Mouse (Mus musculus) intestine, embryonic 14.5 days (tissue): ENCODE data around the gene 1700069L16Rik. TPM values are rescaled to one million over a fixed set of nuclear protein-coding genes. Genes with fewer than 3 reads are reported as not detected.

ENCODE experiments used
- ATAC-seq: fragments of 200-750 bp; cut with Nextera tagmentation; replicated peaks from 2 replicates; pipeline ENCODE4 v1.8.0; 2017; ENCODE audit warnings: low read depth, moderate number of reproducible peaks, moderate TSS enrichment, moderate library complexity; ENCODE audit not compliant: low FRiP score, low TSS enrichment
- DNase-seq: peaks from one replicate; pipeline ENCODE4 v3.0.0-alpha.2; 2018; ENCODE audit warnings: low spot score
- H3K27ac ChIP-seq: fragments of 300-500 bp; sonication (generic); 2 replicates; pipeline ENCODE4 v1.5.1; 2014; ENCODE audit warnings: low read depth, mild to moderate bottlenecking, control low read depth
- H3K27me3 ChIP-seq: fragments of 300-500 bp; sonication (generic); replicated peaks from 2 replicates; pipeline ENCODE4 v1.6.1; 2014; ENCODE audit warnings: low read length, control low read depth; ENCODE audit not compliant: control insufficient read depth, insufficient read depth
- H3K36me3 ChIP-seq: fragments of 300-500 bp; sonication (generic); 2 replicates; pipeline ENCODE4 v1.6.1; 2014; ENCODE audit warnings: low read length, control low read depth; ENCODE audit not compliant: control insufficient read depth, insufficient read depth
- H3K4me1 ChIP-seq: fragments of 300-500 bp; sonication (generic); replicated peaks from 2 replicates; pipeline ENCODE4 v1.6.1; 2014; ENCODE audit warnings: low read length, control low read depth, mixed read lengths; ENCODE audit not compliant: control insufficient read depth, insufficient read depth
- H3K4me2 ChIP-seq: fragments of 300-500 bp; sonication (generic); 2 replicates; pipeline ENCODE4 v1.6.1; 2014; ENCODE audit warnings: low read length
- H3K4me3 ChIP-seq: fragments of 300-500 bp; sonication (generic); 2 replicates; pipeline ENCODE4 v1.5.1; 2014; ENCODE audit warnings: low read depth, low read length, control low read depth, mixed read lengths
- H3K9ac ChIP-seq: fragments of 300-500 bp; sonication (generic); 2 replicates; pipeline ENCODE4 v1.6.1; 2014; ENCODE audit warnings: mild to moderate bottlenecking, low read length
- H3K9me3 ChIP-seq: fragments of 300-500 bp; sonication (generic); 2 replicates; pipeline ENCODE4 v1.6.1; 2016; ENCODE audit warnings: low read length, control low read depth; ENCODE audit not compliant: control insufficient read depth
- WGBS: fragments of 180-500 bp; shearing (Covaris S2); extraction: QIAGEN DNeasy Blood & Tissue Kit; methylation state at CpG from one replicate; pipeline ENCODE4 v1.1.7; 2014; 5-methylcytosine and 5-hydroxymethylcytosine counted together
- polyA plus RNA-seq: library from polyadenylated mRNA; unstranded; fragments of >200 nt; fragmentation: Nextera tagmentation; extraction: Ambion mirVana; gene quantifications from 2 replicates; pipeline ENCODE4 v1.2.1, GENCODE M21; 2014

Gene 1700069L16Rik
- polyA plus RNA-seq, 1 experiment from 2014 or later: not detected

DNA sequence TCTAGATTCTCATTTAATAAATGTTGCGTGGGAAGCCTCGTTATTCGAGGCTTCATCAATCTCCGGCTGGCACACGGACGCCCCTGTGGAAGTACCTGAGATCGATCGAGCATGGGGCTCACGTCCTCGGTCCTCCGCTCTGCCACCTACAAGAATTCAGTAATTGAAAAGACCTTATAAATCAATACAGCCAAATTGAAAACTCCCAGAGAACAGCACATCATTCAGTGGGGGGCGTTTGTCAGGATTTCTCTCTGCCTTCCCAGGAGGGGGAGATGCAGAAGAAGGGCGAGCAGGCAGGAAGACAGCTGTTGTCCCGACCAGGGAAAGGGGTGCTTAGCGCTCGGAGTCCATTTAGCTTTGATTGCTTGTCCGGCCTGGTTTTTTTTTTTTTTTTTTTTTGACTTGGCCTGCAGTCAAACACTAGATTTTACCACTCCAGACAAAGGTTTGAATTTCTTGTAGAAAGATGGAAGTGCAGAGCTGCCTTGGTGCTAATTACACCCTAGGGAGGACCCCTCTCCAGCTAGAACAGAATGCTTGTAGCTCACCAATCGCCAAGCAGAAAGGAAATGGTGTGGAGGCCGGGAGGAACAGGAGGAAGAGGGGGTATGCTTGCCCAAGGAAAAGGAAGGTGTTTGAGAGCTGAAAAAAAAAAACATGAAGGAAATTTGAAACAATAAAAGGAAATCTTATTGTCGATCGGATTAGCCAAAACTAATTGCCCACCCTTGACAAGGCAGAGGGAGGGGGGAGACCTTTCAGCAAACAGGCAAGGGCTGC, 20.6 kb downstream of the 1700069L16Rik start:
- ATAC-seq (no peak), DNase-seq (no peak)
- 65% methylated on average over 21 of the region's 21 CpGs for WGBS
- Histone ChIP-seq H3K36me3 (no peaks in the 10 kb centered on the region), H3K9me3 (no peaks in the 10 kb centered on the region), H3K27me3 (no peaks in the 10 kb centered on the region), H3K4me2 (no peak overlapping the region), H3K4me1 (no peaks in the 10 kb centered on the region), H3K27ac (no peak overlapping the region), H3K9ac (no peak overlapping the region), H3K4me3 (no peak overlapping the region)

DNA sequence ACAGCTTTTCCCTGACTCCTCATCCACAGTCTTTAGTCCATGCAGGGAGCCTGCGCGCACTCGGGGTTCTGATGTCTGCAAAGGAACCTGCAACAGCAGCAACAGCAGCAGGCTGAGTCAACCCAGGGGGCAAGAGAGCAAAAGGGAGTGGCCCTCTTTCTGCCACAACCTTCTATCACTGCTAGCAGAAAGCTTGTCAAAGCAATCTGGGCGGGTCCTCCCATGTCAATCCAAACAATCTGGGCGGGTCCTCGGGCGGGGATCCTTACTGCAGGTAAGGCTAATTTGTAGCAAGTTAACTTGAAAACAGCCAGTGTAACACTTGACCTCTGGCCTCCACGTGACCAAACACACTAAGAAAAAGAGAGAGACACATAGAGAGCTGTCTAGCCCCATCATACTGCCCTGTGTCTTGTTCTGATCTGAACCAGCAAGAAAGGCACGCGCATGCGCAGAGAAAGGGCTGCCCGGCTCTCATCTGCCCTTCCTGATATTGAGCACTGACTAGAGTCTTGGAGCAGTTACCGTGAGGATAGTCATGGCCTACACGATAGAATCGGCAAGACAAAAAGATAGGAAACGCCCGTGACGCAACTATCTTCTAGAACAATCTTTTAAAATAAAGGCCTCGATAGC, 24.1 kb downstream of the 1700069L16Rik start:
- H3K9ac ChIP-seq: no peak overlapping the region
- no peak for ATAC-seq
- 74% methylated on average over 19 of the region's 19 CpGs for WGBS
- H3K4me3 ChIP-seq: no peak overlapping the region
- H3K4me1 ChIP-seq: 0 out of 2 replicates have a peak, but pooled peaks cover under 1% of the 10 kb centered on the region
- H3K36me3 ChIP-seq: no peaks in the 10 kb centered on the region
- no peak overlapping the region for H3K4me2 ChIP-seq
- DNase-seq: no peak
- no peak overlapping the region for H3K27ac ChIP-seq
- no peaks in the 10 kb centered on the region for H3K9me3 ChIP-seq
- no peaks in the 10 kb centered on the region for H3K27me3 ChIP-seq

DNA sequence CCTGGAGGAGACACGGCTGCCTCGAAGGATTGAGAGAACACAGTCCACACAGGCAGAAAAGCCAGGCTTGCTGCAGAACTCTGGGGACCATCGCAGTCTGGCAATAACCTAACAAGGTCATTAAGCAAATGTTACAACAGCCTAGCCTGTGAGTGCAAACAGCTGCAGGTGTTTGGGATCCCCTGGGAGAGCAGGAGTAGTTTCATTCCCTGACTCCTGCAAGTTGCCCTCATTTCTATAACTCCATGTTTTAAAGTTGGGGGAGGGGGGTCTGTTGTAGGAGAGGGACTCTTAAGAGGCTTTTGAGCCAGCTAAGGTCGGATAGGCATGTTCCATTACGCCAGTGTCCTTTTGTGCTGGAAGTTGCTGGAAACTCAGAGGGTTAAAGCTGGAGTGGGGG, 30.2 kb downstream of the 1700069L16Rik start:
- no peak for ATAC-seq
- 10% methylated on average over 5 of the region's 5 CpGs for WGBS

DNA sequence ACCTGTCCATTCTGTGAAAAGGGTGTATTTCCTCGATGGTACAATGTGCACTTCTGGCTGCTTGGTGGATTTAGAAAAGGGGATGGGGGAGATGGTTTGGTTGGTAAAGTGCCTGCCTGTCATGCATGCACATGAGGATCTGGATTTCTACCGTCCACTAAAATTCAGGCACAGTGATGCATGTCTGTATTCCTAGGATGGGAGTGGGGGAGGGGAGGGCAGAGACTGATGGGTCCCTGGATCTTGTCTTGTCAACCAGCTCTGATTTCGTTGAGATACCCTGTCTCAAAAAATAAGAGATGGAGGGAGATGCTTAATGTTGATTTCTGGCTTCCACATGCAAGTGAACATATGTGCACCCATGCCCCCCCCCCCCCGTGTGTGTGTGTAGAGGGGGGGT, 30.6 kb downstream of the 1700069L16Rik start:
- no peak for ATAC-seq
- WGBS: 31% methylated on average over 4 of the region's 4 CpGs

More for the DNA sequence above, 30.2 kb downstream of the 1700069L16Rik start:
- no peak for DNase-seq
- Histone ChIP-seq H3K4me2 (no peak overlapping the region), H3K9ac (no peak overlapping the region), H3K27me3 (no peaks in the 10 kb centered on the region), H3K36me3 (no peaks in the 10 kb centered on the region), H3K27ac (peak overlapping the region; percentile 7; the same call in 1 of the 2 replicates), H3K9me3 (no peaks in the 10 kb centered on the region), H3K4me3 (no peak overlapping the region), H3K4me1 (peaks cover 11% of the 10 kb centered on the region)

DNA sequence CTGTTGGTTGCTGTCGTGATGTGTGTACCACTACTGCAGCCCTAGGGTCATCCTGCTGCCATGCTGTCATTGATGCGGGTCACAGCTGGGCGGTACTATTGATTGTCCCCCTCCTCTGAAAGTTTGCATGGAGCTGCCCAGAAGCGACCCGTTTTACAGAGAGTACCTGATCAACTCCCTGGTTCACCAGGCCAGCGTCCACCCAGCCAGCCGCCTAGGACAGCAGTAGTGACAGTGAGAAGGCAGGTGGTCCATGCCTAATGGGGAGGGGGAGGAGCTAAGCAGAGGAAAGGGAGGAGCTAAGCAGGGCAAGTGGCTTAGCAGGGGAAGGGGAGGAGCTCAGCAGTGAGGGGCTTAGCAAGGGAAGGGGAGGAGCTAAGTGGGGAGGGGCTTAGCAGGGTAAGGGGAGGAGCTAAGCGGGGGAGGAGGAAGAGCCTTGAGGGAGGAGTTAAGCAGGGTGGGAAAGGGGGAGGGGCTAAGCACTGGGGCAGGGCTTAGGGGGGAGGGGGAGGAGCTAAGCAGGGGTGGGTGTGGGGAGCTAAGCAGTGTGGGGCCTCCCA, 31.3 kb downstream of the 1700069L16Rik start:
- Histone ChIP-seq H3K4me1 (peaks cover 11% of the 10 kb centered on the region), H3K27ac (no peak overlapping the region), H3K9me3 (no peaks in the 10 kb centered on the region), H3K9ac (no peak overlapping the region), H3K27me3 (no peaks in the 10 kb centered on the region), H3K4me2 (no peak overlapping the region), H3K4me3 (no peak overlapping the region), H3K36me3 (no peaks in the 10 kb centered on the region)
- no peak for DNase-seq
- ATAC-seq: no peak
- WGBS: 88% methylated on average over 8 of the region's 8 CpGs

More for the DNA sequence above, 30.6 kb downstream of the 1700069L16Rik start:
- Histone ChIP-seq H3K27me3 (no peaks in the 10 kb centered on the region), H3K4me3 (no peak overlapping the region), H3K36me3 (no peaks in the 10 kb centered on the region), H3K4me1 (peaks cover 11% of the 10 kb centered on the region), H3K27ac (peak overlapping the region; percentile 7; the same call in 1 of the 2 replicates), H3K9ac (no peak overlapping the region), H3K9me3 (no peaks in the 10 kb centered on the region), H3K4me2 (no peak overlapping the region)
- no peak for DNase-seq

DNA sequence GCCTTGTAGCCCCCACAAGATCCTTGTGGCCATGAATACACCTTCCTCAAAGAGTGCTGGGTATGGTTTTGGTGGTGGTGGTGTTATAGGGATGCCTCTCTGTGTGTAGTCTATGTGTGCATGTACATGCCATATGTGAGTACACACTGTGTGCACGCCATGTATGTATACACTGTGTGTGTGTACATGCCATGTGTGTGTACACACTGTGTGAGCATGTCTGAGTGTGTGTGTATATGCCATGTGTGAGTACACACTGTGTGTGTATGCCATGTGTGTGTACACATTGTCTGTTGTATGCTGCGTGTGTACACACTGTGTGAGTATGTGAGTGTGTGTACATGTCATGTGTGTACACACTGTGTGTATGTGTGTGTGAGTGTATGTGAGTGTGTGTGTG, 33.7 kb downstream of the 1700069L16Rik start:
- Histone ChIP-seq H3K27ac (no peak overlapping the region), H3K36me3 (no peaks in the 10 kb centered on the region), H3K4me3 (no peak overlapping the region), H3K9me3 (no peaks in the 10 kb centered on the region), H3K27me3 (no peaks in the 10 kb centered on the region), H3K4me1 (peaks cover 11% of the 10 kb centered on the region), H3K4me2 (no peak overlapping the region), H3K9ac (no peak overlapping the region)
- WGBS: 95% methylated on average over 2 of the region's 2 CpGs
- ATAC-seq (no peak), DNase-seq (no peak)

DNA sequence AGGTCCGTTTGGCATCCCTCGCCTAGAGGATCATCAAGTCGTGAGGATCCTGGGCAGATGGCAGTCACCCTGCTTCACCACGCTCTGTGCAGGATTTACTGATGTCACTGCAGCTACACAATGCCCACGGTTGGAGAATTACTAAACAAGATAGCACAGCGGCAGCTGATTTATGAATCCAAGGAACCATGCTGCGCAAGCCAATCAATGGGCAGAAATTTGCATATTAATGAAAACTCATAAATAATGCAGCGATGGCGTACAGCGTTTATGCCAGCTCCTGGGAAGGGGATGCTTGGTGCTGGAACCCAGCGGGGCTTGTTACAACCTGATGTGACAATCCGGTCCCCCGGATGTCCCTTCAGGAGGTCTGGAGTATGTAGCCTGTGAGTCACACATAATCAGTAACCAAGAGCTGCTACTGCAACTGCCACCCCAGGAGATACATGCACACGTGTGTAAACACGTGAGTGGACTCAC, 34.5 kb downstream of the 1700069L16Rik start:
- Histone ChIP-seq H3K36me3 (no peaks in the 10 kb centered on the region), H3K4me3 (no peak overlapping the region), H3K4me2 (no peak overlapping the region), H3K27me3 (no peaks in the 10 kb centered on the region), H3K27ac (no peak overlapping the region), H3K4me1 (peaks cover 7% of the 10 kb centered on the region), H3K9ac (no peak overlapping the region), H3K9me3 (no peaks in the 10 kb centered on the region)
- DNase-seq (no peak), ATAC-seq (no peak)
- 79% methylated on average over 15 of the region's 15 CpGs for WGBS

DNA sequence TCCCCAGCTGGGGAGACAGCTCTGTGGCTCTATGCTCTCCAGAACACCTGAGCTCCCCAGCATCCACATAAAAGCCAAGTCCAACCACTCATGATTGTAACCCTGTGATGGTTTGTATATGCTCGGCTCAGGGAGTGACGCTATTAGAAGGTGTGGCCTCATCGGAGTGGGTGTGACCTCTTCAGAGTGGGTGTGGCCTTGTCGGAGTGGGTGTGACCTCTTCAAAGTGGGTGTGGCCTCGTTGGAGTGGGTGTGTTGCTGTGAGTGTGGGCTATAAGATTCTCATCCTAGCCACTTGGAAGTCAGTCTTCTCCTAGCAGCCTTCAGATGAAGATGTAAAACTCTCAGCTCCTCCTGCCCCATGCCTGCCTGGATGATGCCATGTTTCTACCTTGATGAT, 37.1 kb downstream of the 1700069L16Rik start:
- Histone ChIP-seq H3K9ac (no peak overlapping the region), H3K4me3 (no peak overlapping the region), H3K27me3 (no peaks in the 10 kb centered on the region), H3K9me3 (no peaks in the 10 kb centered on the region), H3K27ac (no peak overlapping the region), H3K36me3 (no peaks in the 10 kb centered on the region), H3K4me1 (no peaks in the 10 kb centered on the region), H3K4me2 (no peak overlapping the region)
- 78% methylated on average over 5 of the region's 5 CpGs for WGBS
- ATAC-seq (no peak), DNase-seq (no peak)
